Mouse (Mus musculus) bone marrow macrophage, adult 2 months (primary cell): ENCODE results near the gene Arl10.

ENCODE experiments used
- CTCF ChIP-seq: IDR thresholded peaks from 2 replicates; pipeline ENCODE4 v1.5.1; 2012; ENCODE audit warnings: low read depth, mild to moderate bottlenecking, low read length, moderate library complexity
- POLR2A ChIP-seq: IDR thresholded peaks from 2 replicates; pipeline ENCODE4 v1.6.1; 2012; ENCODE audit warnings: mild to moderate bottlenecking, low read depth, low read length, borderline replicate concordance

DNA sequence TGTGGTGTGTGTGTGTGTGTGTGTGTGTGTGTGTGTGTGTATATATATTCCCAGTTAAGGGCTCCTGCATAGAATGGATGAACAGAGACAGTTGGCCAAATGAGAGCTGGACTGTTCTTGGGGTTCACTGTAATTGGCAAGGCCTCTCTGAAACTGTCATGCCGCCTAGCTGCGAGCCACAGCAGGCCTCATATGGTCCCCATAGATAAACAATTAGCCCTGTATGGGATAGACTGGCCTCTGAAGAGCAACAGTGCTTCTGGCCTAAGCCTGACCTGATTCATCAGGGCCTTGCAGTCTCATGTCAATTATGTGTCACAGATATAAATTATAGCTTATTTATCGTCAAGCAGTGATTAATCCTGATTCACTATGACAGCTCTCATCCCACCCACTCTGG lies 33.2 kb downstream of the Arl10 start:
- TF ChIP-seq CTCF, result no peak
- TF ChIP-seq POLR2A, result no peak
